Mouse (Mus musculus): ENCODE measurements around the gene Hs2st1.

DNA sequence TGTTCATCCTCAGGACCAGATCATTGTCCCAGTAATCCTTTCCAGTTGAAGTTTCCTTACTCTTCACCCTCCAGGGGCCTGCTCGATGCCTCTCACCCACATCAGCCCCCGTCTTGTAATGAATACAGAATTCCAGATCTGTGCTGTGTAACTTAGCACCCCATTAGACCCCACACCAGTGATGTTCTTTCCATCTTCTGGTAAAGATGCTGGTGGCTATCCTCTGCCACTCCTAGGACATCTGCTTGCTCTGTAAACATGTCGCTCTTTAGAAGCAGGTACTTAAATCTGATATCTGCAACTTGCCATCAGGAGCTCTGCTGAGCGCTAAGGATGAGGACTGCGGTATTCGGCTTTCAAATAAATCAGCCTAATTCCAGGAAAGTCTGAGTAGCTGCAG is 44.3 kb upstream of the Hs2st1 start:
- TF ChIP-seq CTCF (IDR thresholded peaks at IDR 0.05; ENCODE audit: insufficient read depth, low read depth, low read length) (no peak), POLR2A (IDR thresholded peaks at IDR 0.05; ENCODE audit: insufficient read depth, low read depth, low read length) (no peak)

Data from olfactory bulb, adult 2 months (tissue).